Mouse (Mus musculus) E14TG2a.4 (cell line): Measurements from ENCODE around the gene Dph5.

Experiments used
- CTCF ChIP-seq: conservative IDR thresholded peaks from 2 replicates; pipeline ENCODE4 v1.5.1; 2014; ENCODE audit warnings: low read length
- NANOG ChIP-seq: IDR thresholded peaks from 2 replicates; pipeline ENCODE4 v1.6.1; 2014; ENCODE audit warnings: borderline replicate concordance, low read length, mixed read lengths
- POU5F1 ChIP-seq: IDR thresholded peaks from 2 replicates; pipeline ENCODE4 v1.6.1; 2014; ENCODE audit warnings: low read length, borderline replicate concordance

DNA sequence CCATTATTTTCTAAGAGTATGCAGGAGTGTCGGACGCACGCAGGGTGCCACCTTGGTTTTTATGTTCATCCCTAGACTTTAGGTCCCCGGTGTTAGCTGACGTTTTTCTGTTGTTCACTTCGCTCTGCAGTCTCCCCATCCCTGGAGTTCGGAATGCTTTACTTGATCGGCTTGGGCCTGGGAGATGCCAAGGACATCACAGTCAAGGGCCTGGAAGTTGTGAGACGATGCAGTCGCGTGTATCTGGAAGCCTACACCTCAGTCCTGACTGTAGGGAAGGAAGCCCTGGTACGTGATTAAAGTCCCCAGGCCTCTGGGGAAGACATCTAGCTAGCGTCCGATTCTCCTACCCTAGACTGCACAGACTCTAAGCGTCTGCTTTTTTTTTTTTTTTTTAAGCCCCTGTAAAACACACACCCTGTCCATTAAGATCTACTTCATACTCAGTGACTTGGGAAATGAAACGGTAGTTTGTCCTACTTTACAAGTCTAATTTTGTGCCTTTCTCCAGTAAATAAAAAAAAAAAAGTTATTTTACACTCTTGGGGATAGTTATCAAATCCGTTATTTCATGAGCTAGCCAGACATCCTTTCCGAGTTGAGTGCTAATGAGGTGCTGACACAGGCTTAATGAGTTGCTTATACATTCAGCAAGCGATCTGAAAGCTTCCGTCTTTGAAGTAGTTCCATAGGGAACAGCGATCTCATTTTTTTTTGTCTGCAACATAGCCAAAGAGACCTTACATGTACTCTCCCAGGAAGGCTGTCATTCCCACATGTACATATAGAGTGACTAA, 871 bp downstream of the Dph5 start:
- TF ChIP-seq POU5F1 (no peak), CTCF (no peak), NANOG (no peak)
